Mouse (Mus musculus) thymus, adult 2 months (tissue): ENCODE data around the gene Tmprss11c. TPM values are rescaled to one million over a fixed set of nuclear protein-coding genes. Genes with fewer than 3 reads are reported as not detected.
"Not testable (repeated sequence)": the region's sequence is repeated elsewhere in the genome, so short reads cannot be mapped to it uniquely, and the experiment has no call there.

ENCODE experiments used
- DNase-seq: peaks from one replicate; pipeline ENCODE4 v3.0.0; 2021
- H3K27ac ChIP-seq: fragments of 200-500 bp; 2 replicates; pipeline ENCODE4 v1.5.1; 2012; ENCODE audit warnings: low read length, control low read depth; ENCODE audit not compliant: control insufficient read depth, insufficient read depth
- H3K27me3 ChIP-seq: fragments of 200-500 bp; 2 replicates; pipeline ENCODE4 v1.6.1; 2012; ENCODE audit warnings: mild to moderate bottlenecking, low read length, moderate library complexity, mixed read lengths; ENCODE audit not compliant: control insufficient read depth, insufficient read depth
- H3K36me3 ChIP-seq: fragments of 200-500 bp; 2 replicates; pipeline ENCODE4 v1.6.1; 2012; ENCODE audit warnings: mild to moderate bottlenecking, low read length, moderate library complexity; ENCODE audit not compliant: control insufficient read depth, insufficient read depth
- H3K4me1 ChIP-seq: fragments of 200-500 bp; replicated peaks from 2 replicates; pipeline ENCODE4 v1.6.1; 2012; ENCODE audit warnings: low read length; ENCODE audit not compliant: control insufficient read depth, insufficient read depth
- H3K4me3 ChIP-seq: fragments of 200-500 bp; 2 replicates; pipeline ENCODE4 v1.5.1; 2012; ENCODE audit warnings: mild to moderate bottlenecking, low read length, control low read depth, moderate library complexity; ENCODE audit not compliant: control insufficient read depth, insufficient read depth
- CTCF ChIP-seq: fragments of 200-500 bp; IDR thresholded peaks from 2 replicates; pipeline ENCODE4 v1.5.1; 2012; ENCODE audit warnings: mild to moderate bottlenecking, control low read depth, low read length, moderate library complexity, borderline replicate concordance; ENCODE audit not compliant: control insufficient read depth, poor library complexity, insufficient read depth; ENCODE audit errors: extremely low read depth
- POLR2A ChIP-seq: fragments of 200-500 bp; IDR thresholded peaks from 2 replicates; pipeline ENCODE4 v1.6.1; 2012; ENCODE audit warnings: mild to moderate bottlenecking, low read length, control low read depth, moderate library complexity; ENCODE audit not compliant: control insufficient read depth, poor library complexity, insufficient read depth; ENCODE audit errors: extremely low read depth
- WGBS: fragments of 180-500 bp; shearing (Covaris S2); methylation state at CpG from one replicate; pipeline ENCODE4 v1.1.7; 2018; 5-methylcytosine and 5-hydroxymethylcytosine counted together
- polyA plus RNA-seq: library from polyadenylated mRNA; depleted of rRNA; stranded (reverse); fragments of >200 nt; gene quantifications from 2 replicates; pipeline ENCODE4 v1.2.3, GENCODE M21; 2012; rRNA removed

Tmprss11c gene
- polyA plus RNA-seq, result not detected in 2 replicates

GRCm38 (mm10) chr5:86289208-86289607, at the start of gene Tmprss11c:
Tmprss11c (minus strand) TSS chr5:86289308.
- DNase-seq, result no peak

GRCm38 (mm10) chr5:86318018-86318956, 29.2 kb upstream of the Tmprss11c start:
- H3K27ac ChIP-seq, H3K4me1 ChIP-seq, H3K27me3 ChIP-seq, H3K4me3 ChIP-seq, H3K36me3 ChIP-seq, DNase-seq: not testable (repeated sequence)
- 52% methylated on average over 28 of the region's 30 CpGs for WGBS

More at GRCm38 (mm10) chr5:86289208-86289607, at the start of gene Tmprss11c:
- 83% methylated on average over 4 of the region's 4 CpGs for WGBS
- Histone ChIP-seq H3K4me1 (no peaks in the 10 kb centered on the region), H3K27ac (no peak within 1 kb of the TSS), H3K27me3 (no peaks in the 10 kb centered on the region), H3K36me3 (no peaks in the 10 kb centered on the region), H3K4me3 (no peak within 1 kb of the TSS)
- TF ChIP-seq CTCF, result no peak
- no peak for TF ChIP-seq POLR2A

GRCm38 (mm10) chr5:86306116-86306515, 17.0 kb upstream of the Tmprss11c start:
- H3K27ac ChIP-seq, result no peak overlapping the region
- no peak overlapping the region for H3K4me3 ChIP-seq
- H3K4me1 ChIP-seq, result no peaks in the 10 kb centered on the region
- WGBS, result 88% methylated on average over 5 of the region's 5 CpGs
- TF ChIP-seq CTCF (no peak), POLR2A (no peak)
- DNase-seq, result no peak
- H3K36me3 ChIP-seq, result no peaks in the 10 kb centered on the region
- H3K27me3 ChIP-seq, result no peaks in the 10 kb centered on the region

- no peak for TF ChIP-seq POLR2A
- no peak for TF ChIP-seq CTCF
- Histone ChIP-seq H3K36me3 (no peaks in the 10 kb centered on the region), H3K4me1 (no peaks in the 10 kb centered on the region), H3K27me3 (no peaks in the 10 kb centered on the region), H3K27ac (no peak overlapping the region), H3K4me3 (no peak overlapping the region)
- WGBS, result 85% methylated on average over 8 of the region's 8 CpGs
- DNase-seq, result no peak
Measured at GRCm38 (mm10) chr5:86303877-86304276, 14.8 kb upstream of the Tmprss11c start.

- DNase-seq, result no peak
- Histone ChIP-seq H3K27me3 (no peaks in the 10 kb centered on the region), H3K4me3 (no peak overlapping the region), H3K4me1 (no peaks in the 10 kb centered on the region), H3K27ac (no peak overlapping the region), H3K36me3 (no peaks in the 10 kb centered on the region)
- TF ChIP-seq POLR2A (no peak), CTCF (no peak)
- 93% methylated on average over 11 of the region's 11 CpGs for WGBS
Measured at GRCm38 (mm10) chr5:86246559-86246958, 42.5 kb downstream of the Tmprss11c start.

GRCm38 (mm10) chr5:86244880-86245279, 44.2 kb downstream of the Tmprss11c start:
- TF ChIP-seq CTCF, result no peak
- TF ChIP-seq POLR2A, result no peak
- 8% methylated on average over 1 of the region's 1 CpGs for WGBS
- H3K36me3 ChIP-seq, result no peaks in the 10 kb centered on the region
- H3K4me3 ChIP-seq, result no peak overlapping the region
- H3K4me1 ChIP-seq, result no peaks in the 10 kb centered on the region
- H3K27ac ChIP-seq, result no peak overlapping the region
- no peaks in the 10 kb centered on the region for H3K27me3 ChIP-seq
- DNase-seq, result no peak

GRCm38 (mm10) chr5:86244275-86244674, 44.8 kb downstream of the Tmprss11c start:
- H3K27me3 ChIP-seq, result no peaks in the 10 kb centered on the region
- H3K36me3 ChIP-seq, result no peaks in the 10 kb centered on the region
- 92% methylated on average over 3 of the region's 3 CpGs for WGBS
- no peak overlapping the region for H3K4me3 ChIP-seq
- no peak overlapping the region for H3K27ac ChIP-seq
- H3K4me1 ChIP-seq, result no peaks in the 10 kb centered on the region
- DNase-seq, result no peak
- TF ChIP-seq POLR2A (no peak), CTCF (no peak)
